Mouse (Mus musculus) thymus, adult 2 months (tissue): ENCODE measurements around the gene Rtn1. TPM values are rescaled to one million over a fixed set of nuclear protein-coding genes. Genes with fewer than 3 reads are reported as not detected.

ENCODE experiments used
- DNase-seq: peaks from one replicate; pipeline ENCODE4 v3.0.0; 2021
- H3K27ac ChIP-seq: fragments of 200-500 bp; 2 replicates; pipeline ENCODE4 v1.5.1; 2012; ENCODE audit warnings: low read length, control low read depth; ENCODE audit not compliant: control insufficient read depth, insufficient read depth
- H3K27me3 ChIP-seq: fragments of 200-500 bp; 2 replicates; pipeline ENCODE4 v1.6.1; 2012; ENCODE audit warnings: mild to moderate bottlenecking, low read length, moderate library complexity, mixed read lengths; ENCODE audit not compliant: control insufficient read depth, insufficient read depth
- H3K36me3 ChIP-seq: fragments of 200-500 bp; 2 replicates; pipeline ENCODE4 v1.6.1; 2012; ENCODE audit warnings: mild to moderate bottlenecking, low read length, moderate library complexity; ENCODE audit not compliant: control insufficient read depth, insufficient read depth
- H3K4me1 ChIP-seq: fragments of 200-500 bp; replicated peaks from 2 replicates; pipeline ENCODE4 v1.6.1; 2012; ENCODE audit warnings: low read length; ENCODE audit not compliant: control insufficient read depth, insufficient read depth
- H3K4me3 ChIP-seq: fragments of 200-500 bp; 2 replicates; pipeline ENCODE4 v1.5.1; 2012; ENCODE audit warnings: mild to moderate bottlenecking, low read length, control low read depth, moderate library complexity; ENCODE audit not compliant: control insufficient read depth, insufficient read depth
- CTCF ChIP-seq: fragments of 200-500 bp; IDR thresholded peaks from 2 replicates; pipeline ENCODE4 v1.5.1; 2012; ENCODE audit warnings: mild to moderate bottlenecking, control low read depth, low read length, moderate library complexity, borderline replicate concordance; ENCODE audit not compliant: control insufficient read depth, poor library complexity, insufficient read depth; ENCODE audit errors: extremely low read depth
- POLR2A ChIP-seq: fragments of 200-500 bp; IDR thresholded peaks from 2 replicates; pipeline ENCODE4 v1.6.1; 2012; ENCODE audit warnings: mild to moderate bottlenecking, low read length, control low read depth, moderate library complexity; ENCODE audit not compliant: control insufficient read depth, poor library complexity, insufficient read depth; ENCODE audit errors: extremely low read depth
- WGBS: fragments of 180-500 bp; shearing (Covaris S2); methylation state at CpG from one replicate; pipeline ENCODE4 v1.1.7; 2018; 5-methylcytosine and 5-hydroxymethylcytosine counted together
- polyA plus RNA-seq: library from polyadenylated mRNA; depleted of rRNA; stranded (reverse); fragments of >200 nt; gene quantifications from 2 replicates; pipeline ENCODE4 v1.2.3, GENCODE M21; 2012

Rtn1 gene
- polyA plus RNA-seq, 1 experiment: 1.6 TPM

DNA sequence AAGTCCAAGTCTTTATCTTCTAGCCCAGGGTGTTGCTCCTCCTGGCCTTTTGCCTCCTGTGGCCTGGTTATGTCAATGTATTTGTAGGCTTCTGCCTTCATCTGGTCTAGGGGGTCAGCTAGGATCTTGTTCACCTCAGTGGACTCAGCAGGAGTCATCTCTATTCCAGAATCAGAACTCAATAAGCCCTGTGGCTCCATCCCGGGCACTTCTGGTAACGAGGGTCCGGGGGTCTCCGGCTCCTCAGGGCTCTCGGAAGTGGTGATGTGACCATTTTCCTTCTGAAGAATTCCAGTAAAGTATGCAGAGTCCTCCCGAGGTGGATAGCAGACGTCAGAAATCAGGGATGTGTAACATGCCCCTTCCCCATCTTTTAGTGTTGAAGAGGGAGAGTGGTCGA, 100.3 kb downstream of the Rtn1 start:
- no peak for DNase-seq
- no peak for TF ChIP-seq POLR2A
- Histone ChIP-seq H3K36me3 (no peaks in the 10 kb centered on the region), H3K4me1 (no peaks in the 10 kb centered on the region), H3K4me3 (no peak overlapping the region), H3K27ac (no peak overlapping the region), H3K27me3 (no peaks in the 10 kb centered on the region)
- 91% methylated on average over 8 of the region's 8 CpGs for WGBS

- Histone ChIP-seq H3K4me3 (no peak overlapping the region), H3K27ac (no peak overlapping the region), H3K36me3 (no peaks in the 10 kb centered on the region), H3K27me3 (no peaks in the 10 kb centered on the region), H3K4me1 (no peaks in the 10 kb centered on the region)
- 94% methylated on average over 11 of the region's 11 CpGs for WGBS
- DNase-seq: no peak
- TF ChIP-seq POLR2A: no peak
- TF ChIP-seq CTCF: no peak
Observed at GRCm38 (mm10) chr12:72306281-72306680, 102.6 kb downstream of the Rtn1 start.

GRCm38 (mm10) chr12:72305421-72305820, 103.4 kb downstream of the Rtn1 start:
- WGBS: 82% methylated on average over 5 of the region's 5 CpGs
- no peaks in the 10 kb centered on the region for H3K27me3 ChIP-seq
- H3K36me3 ChIP-seq: no peaks in the 10 kb centered on the region
- DNase-seq: no peak
- no peaks in the 10 kb centered on the region for H3K4me1 ChIP-seq
- no peak overlapping the region for H3K27ac ChIP-seq
- H3K4me3 ChIP-seq: no peak overlapping the region
- TF ChIP-seq CTCF: no peak
- TF ChIP-seq POLR2A: no peak

DNA sequence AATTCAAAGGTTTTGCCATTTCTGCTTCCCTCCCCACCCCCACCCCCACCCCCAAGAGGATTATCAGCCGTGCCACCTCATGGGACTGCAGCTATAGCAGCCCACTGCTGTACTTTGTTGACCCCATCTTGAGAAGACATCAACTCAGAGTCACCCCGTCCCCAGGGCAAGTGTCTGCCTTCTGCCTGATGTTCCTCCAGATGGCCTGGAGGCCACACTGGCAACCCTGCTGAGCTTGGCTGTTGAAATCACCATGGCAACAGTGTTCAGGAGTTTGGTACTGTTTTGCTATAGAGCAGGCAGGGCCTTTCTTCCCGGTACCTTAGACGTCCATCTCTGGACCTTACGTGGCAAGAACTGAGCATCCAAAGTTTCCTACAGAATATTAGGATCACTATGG, 103.9 kb downstream of the Rtn1 start:
- Histone ChIP-seq H3K27ac (no peak overlapping the region), H3K36me3 (no peaks in the 10 kb centered on the region), H3K27me3 (no peaks in the 10 kb centered on the region), H3K4me3 (no peak overlapping the region), H3K4me1 (no peaks in the 10 kb centered on the region)
- whole genome bisulfite sequencing: 83% methylated on average over 5 of the region's 5 CpGs
- TF ChIP-seq POLR2A: no peak
- no peak for TF ChIP-seq CTCF
- no peak for DNase-seq

DNA sequence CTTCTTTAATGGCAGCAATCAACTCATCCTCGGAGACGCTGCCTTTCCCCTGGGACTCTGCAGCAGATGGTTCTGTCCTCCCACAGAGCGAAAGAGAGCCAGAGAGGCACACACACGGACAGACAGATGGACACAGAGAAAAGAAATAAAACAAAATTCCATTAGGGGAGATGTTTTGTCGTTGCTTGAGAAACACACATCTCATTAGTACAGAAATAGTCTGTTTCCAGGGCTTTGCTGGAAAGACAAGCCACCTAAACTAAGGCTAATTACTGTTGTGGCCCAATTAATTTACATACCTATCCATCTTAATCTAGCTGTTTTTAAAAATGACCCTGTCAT, 104.5 kb downstream of the Rtn1 start:
- H3K27me3 ChIP-seq: no peaks in the 10 kb centered on the region
- 87% methylated on average over 5 of the region's 5 CpGs for WGBS
- no peaks in the 10 kb centered on the region for H3K4me1 ChIP-seq
- TF ChIP-seq POLR2A (no peak), CTCF (no peak)
- no peaks in the 10 kb centered on the region for H3K36me3 ChIP-seq
- no peak overlapping the region for H3K4me3 ChIP-seq
- DNase-seq: no peak
- H3K27ac ChIP-seq: no peak overlapping the region

- 77% methylated on average over 37 of the region's 37 CpGs for WGBS
- Histone ChIP-seq H3K36me3 (no peaks in the 10 kb centered on the region), H3K4me3 (no peak overlapping the region), H3K27me3 (no peaks in the 10 kb centered on the region), H3K27ac (no peak overlapping the region), H3K4me1 (no peaks in the 10 kb centered on the region)
- no peak for DNase-seq
- no peak for TF ChIP-seq POLR2A
- TF ChIP-seq CTCF: no peak
Observed at GRCm38 (mm10) chr12:72303624-72304346, 105.1 kb downstream of the Rtn1 start.

GRCm38 (mm10) chr12:72301431-72301830, 107.4 kb downstream of the Rtn1 start:
- DNase-seq: no peak
- H3K4me1 ChIP-seq: no peaks in the 10 kb centered on the region
- TF ChIP-seq POLR2A (no peak), CTCF (no peak)
- 81% methylated on average over 8 of the region's 8 CpGs for WGBS
- H3K27me3 ChIP-seq: no peaks in the 10 kb centered on the region
- H3K4me3 ChIP-seq: no peak overlapping the region
- H3K36me3 ChIP-seq: no peaks in the 10 kb centered on the region
- no peak overlapping the region for H3K27ac ChIP-seq
